ENCODE assay signal across 29 mouse cellular contexts in genomic region chr3:33363521-33363920, GRCm38 (mm10).
A peak's percentile ranks its signal among the peaks of the same experiment; 100 is the strongest.
DNase-seq lines count a peak whose midpoint lies in the region; ATAC-seq lines count a peak whose summit lies in the region.
"Had no signal": no experiment of that assay in that cellular context is flagged by ENCODE, and none has a peak within 500 bp of the region (broad histone marks: within the 10 kb centered on the region; RNA-seq: fewer than 3 reads in every experiment).

No protein-coding gene starts in this region.

- no peak overlapping the region for H3K4me2 ChIP-seq in kidney, embryonic 16.5 days (replicated peaks; ENCODE audit: low read depth, low read length)
- H3K4me2 ChIP-seq: embryonic facial prominence, embryonic 13.5 days; embryonic facial prominence, embryonic 15.5 days; forebrain, embryonic 12.5 days had no signal

- H3K9ac ChIP-seq in kidney, embryonic 16.5 days (replicated peaks; ENCODE audit: low read length), result no peak overlapping the region
- H3K9ac ChIP-seq: embryonic facial prominence, embryonic 13.5 days; embryonic facial prominence, embryonic 15.5 days; forebrain, embryonic 12.5 days had no signal

- no peaks in the 10 kb centered on the region for H3K9me3 ChIP-seq in kidney, embryonic 16.5 days (ENCODE audit: low read length)
- H3K9me3 ChIP-seq: embryonic facial prominence, embryonic 13.5 days; embryonic facial prominence, embryonic 15.5 days; forebrain, embryonic 10.5 days; forebrain, embryonic 12.5 days; G1E had no signal

- 90% methylated on average over 1 of the region's 1 CpGs for whole genome bisulfite sequencing in kidney, embryonic 16.5 days

- no peaks in the 10 kb centered on the region for H3K36me3 ChIP-seq in kidney, embryonic 16.5 days (ENCODE audit: insufficient read depth, low read length)
- H3K36me3 ChIP-seq: embryonic facial prominence, embryonic 13.5 days; embryonic facial prominence, embryonic 15.5 days; forebrain, embryonic 10.5 days; forebrain, embryonic 12.5 days; G1E had no signal

- no peaks in the 10 kb centered on the region for H3K4me1 ChIP-seq in kidney, embryonic 16.5 days (ENCODE audit: insufficient read depth, low read length)
- H3K4me1 ChIP-seq: embryonic facial prominence, embryonic 13.5 days; embryonic facial prominence, embryonic 15.5 days; forebrain, embryonic 10.5 days; forebrain, embryonic 12.5 days had no signal

- peak; percentile 87 for ATAC-seq in frontal cortex, adult (ENCODE audit: low TSS enrichment)
- no peak for ATAC-seq in kidney, embryonic 16.5 days (ENCODE audit: low FRiP score, low TSS enrichment)
- ATAC-seq: activated CD4-positive, CD25-positive, alpha-beta regulatory T cell, adult 4 months; CD4-positive, CD25-positive, alpha-beta regulatory T cell, adult 4 months; forebrain, embryonic 14.5 days; forebrain, embryonic 16.5 days; Patski had no signal

- no peak overlapping the region for H3K27ac ChIP-seq in kidney, embryonic 16.5 days (ENCODE audit: low read length)
- H3K27ac ChIP-seq: embryonic facial prominence, embryonic 13.5 days; embryonic facial prominence, embryonic 15.5 days; forebrain, embryonic 10.5 days; forebrain, embryonic 12.5 days had no signal

- H3K27me3 ChIP-seq in kidney, embryonic 16.5 days (ENCODE audit: insufficient read depth, low read length), result no peaks in the 10 kb centered on the region
- H3K27me3 ChIP-seq: CH12.LX; embryonic facial prominence, embryonic 13.5 days; embryonic facial prominence, embryonic 15.5 days; forebrain, embryonic 12.5 days; Patski had no signal

- H3K4me3 ChIP-seq in kidney, embryonic 16.5 days (ENCODE audit: low read length), result no peak overlapping the region
- H3K4me3 ChIP-seq: embryonic facial prominence, embryonic 13.5 days; embryonic facial prominence, embryonic 15.5 days; erythroblast, embryonic 14.5 days; forebrain, embryonic 10.5 days; forebrain, embryonic 12.5 days had no signal

- no peak for DNase-seq in frontal cortex, postnatal 10 days (ENCODE audit: low spot score in 2 of 2)
- peak; percentile 18 for DNase-seq in left cerebral cortex, adult 11 months (ENCODE audit: low spot score)
- no peak for DNase-seq in left cerebral cortex, adult 9 months (ENCODE audit: low spot score in 2 of 2)
- DNase-seq in brain, adult 2 months (ENCODE audit: low read depth, low spot score), result peak; percentile 80
- DNase-seq: adrenal gland, adult 8-10 months; adrenal gland, postnatal 14 days; adrenal gland, postnatal 36 days; B cell, adult 2 months; cerebellum, adult 11 months; cerebellum, adult 18-20 months; cerebellum, adult 8-10 months; cerebellum, adult 9-11 months; cerebellum, postnatal 14 days; cerebellum, postnatal 36 days; embryo, embryonic 11 days had no signal

Comparison
In these comparisons a context has a peak if more than half of its experiments do, and no peak if none do; other contexts are left out.
1. DNase-seq: peak in left cerebral cortex, adult 11 months (single experiment) and brain, adult 2 months (single experiment); none in frontal cortex, postnatal 10 days (0 of 2) and left cerebral cortex, adult 9 months (0 of 2).